Mouse (Mus musculus) heart, adult 8-10 months (tissue): ENCODE data around the gene Gna11. TPM values are rescaled to one million over a fixed set of nuclear protein-coding genes. Genes with fewer than 3 reads are reported as not detected.
A peak's percentile ranks its signal among the peaks of the same experiment; 100 is the strongest.

ENCODE experiments used
- DNase-seq: peaks from one replicate; pipeline ENCODE4 v3.0.0; 2022; ENCODE audit warnings: low spot score
- total RNA-seq, 4 experiments: library from RNA; stranded (reverse); gene quantifications; 2 replicates each; pipeline ENCODE4 v1.2.4; 2022

Gna11 gene
- total RNA-seq = 10 to 100 TPM; 47.7 to 54.1 (median 50.9) TPM

DNA sequence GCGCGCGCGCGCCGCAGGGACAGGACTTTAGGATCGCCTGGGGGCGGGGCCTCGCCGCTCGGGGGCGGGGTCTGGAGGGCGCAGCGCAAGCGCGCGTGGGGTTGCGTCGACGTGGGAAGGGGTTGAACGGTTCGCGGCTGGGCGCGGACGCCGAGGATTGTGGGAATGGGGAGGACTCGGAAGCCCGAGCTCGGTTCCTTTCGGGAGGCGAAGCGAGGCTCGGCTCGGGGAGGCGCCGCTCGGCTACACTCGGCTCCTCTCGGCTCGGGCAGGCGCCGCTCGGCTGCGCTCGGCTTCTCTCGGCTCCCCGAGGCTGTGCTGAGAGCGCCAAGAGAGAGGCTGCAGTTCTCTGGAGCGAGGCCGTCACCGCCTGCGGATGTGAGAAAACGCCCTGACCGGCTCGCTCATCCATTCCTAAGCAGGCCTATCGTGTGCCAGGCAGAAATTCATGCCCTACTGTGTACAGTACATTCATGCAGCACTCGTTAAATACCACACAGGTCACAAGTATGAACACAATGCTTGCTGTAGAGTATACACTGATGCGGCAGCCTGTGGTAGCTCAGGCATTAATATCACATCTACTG, at the start of gene Gna11:
Gene Gna11, minus strand, starts transcription at position 30 of the 587 bp plus-strand sequence.
- peak; percentile 99 for DNase-seq

DNA sequence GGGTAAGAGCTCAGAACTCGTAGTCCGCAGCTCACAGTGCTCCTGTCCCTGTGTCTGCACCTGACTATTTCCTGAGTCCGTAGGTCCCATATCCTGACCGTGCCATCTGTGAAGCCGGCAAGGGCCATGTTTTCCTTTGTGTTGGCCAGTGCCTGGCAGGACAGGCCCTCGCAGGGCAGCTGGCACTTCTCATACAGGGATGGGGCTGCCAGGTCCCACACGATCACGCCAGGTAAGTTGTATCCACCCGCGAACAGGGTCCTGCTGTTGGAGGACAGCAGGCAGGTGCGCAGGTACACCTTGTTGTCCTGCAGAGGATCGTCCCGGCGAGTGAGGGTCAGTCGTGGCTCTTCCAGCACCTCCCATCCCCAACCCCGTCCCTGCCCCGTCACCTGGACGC, 48.9 kb upstream of the Gna11 start:
- DNase-seq = no peak

DNA sequence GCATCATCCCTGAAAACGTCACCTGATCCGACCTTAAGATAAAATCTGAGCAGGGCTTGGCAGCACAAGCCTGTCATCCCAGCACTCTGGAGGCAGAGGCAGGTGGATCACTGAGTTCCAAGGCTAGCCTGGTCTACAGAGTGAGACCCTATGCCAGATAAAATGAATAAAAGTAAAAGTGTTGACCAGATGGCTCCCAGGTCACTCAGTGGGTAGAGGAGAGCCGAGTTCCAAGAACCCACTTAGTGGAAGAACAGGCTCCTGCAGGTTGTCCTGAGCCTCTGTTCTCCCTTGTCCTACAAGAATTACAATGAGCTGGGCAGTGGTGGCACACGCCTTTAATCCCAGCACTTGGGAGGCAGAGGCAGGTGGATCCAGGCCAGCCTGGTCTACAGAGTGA, 48.2 kb upstream of the Gna11 start:
- no peak for DNase-seq

DNA sequence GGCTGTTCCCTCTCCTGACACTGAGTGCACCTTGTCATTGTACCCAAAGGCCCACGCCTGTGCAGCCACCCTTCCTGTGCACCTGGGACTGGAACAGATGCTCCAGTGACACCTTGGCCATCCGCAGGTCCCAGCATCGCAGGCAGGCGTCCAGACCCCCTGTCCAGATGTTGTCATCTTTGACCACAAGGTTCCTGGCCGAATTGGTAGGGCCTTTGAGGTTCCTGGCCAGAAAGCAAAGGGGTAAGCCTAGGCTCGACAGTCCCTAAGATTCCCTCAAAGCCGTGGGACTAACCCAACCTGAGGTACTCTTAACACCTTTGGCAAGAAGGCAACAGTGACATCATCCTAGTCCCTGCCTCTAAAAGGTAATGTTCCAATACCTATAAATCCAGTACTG, 47.6 kb upstream of the Gna11 start:
- no peak for DNase-seq

DNA sequence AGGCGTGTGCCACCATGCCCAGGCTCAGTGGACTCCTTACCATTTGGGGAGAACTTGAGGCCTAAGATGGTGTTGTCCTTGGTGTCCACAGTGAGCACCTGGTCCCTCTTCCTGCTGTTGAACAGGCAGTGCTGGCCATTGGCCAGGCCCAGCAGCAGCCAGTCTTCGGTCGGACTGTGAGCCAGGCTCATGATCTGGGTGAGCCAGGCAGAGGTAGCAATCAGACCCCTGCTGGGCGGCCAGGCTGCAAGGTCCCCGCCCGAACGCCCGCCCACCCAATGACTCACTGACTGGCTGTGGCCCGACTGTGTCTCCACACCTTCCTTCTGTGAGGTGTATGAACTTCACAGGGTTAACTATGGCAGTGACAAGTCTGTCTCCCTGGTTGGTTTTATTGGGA, 46.9 kb upstream of the Gna11 start:
- DNase-seq = no peak

DNA sequence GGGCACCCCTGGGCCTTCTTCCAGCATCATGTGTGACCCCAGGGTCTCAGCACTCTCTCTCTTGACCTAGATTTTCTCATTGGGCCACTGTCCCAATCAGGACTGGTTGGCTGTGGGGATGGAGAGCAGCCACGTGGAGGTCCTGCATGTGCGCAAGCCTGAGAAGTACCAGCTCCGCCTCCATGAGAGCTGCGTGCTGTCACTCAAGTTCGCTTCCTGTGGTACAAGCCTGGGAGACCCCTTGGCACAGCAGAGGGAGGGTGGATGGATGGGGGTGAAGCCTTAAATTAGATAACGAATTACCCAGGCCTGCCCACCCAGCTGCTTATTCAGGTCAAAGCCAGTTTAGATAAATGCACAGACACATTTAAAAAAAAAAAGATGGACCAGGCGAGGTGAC, 43.7 kb upstream of the Gna11 start:
- DNase-seq = no peak

DNA sequence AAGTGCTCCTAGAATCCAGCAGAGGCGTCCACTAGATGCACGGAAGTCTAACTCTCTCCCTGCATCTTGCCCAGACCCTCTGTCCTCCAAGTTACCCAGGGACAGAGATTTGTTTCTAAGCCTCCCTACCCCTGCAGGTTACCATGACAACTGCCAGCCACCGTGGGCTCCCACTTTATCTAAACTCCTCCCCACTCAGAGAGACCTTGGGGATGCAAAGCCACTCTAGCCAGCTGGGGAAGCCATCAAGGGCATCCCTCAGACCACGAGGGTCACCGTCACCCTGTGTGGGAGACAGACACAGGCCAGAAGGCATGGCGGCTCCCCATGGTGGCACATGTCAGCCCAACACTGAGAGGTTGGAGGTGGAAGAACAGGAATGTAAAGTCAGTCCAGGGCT, 38.4 kb upstream of the Gna11 start:
- no peak for DNase-seq

DNA sequence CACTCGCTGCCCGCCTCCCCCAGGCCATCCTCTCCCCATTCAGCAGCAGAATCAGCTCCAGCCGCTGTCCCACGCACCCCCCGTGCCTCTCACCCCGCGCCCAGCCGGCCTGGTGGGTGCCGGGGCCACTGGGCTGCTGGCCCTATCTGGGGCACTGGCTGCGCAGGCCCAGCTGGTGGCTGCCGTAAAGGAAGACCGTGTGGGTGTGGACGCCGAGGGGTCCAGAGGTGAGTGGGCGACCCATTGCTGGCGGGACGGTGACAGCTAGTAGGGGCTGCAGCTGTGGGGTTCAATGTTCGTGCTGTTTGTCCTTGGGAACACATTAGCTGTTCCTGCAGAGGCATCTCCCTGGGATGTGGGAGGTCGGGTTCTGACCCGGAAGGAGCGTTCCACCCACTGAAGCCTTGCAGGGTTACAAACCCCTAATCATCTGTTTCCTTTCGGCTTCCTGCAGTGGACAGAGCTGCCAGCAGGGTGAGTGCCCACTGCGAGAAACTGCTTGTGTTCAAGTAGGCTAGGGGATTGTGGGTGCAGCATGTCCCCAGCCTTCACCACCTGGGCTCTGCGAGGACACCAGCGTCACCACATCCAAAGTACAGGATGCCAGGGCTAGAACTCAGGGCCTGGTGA, 35.6 kb upstream of the Gna11 start:
- DNase-seq = no peak

DNA sequence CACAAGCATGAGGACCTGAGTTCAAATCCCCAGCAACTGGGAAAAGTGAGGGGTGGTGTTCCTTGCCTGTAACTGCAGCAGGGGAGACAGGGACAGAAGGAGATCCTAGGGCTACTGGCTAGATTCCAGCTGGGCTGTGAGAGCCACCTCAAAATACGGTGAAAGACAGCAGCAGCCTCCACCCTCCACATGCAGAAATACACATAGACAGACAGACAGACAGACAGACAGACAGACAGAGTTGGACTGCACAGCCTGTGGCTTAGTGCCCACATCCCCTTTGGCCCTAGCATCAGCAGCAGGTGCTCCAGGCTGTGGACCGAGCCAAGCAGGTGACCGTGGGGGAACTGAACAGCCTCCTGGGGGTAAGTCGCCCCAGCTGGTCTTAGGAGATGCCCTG, 35.0 kb upstream of the Gna11 start:
- DNase-seq = no peak

DNA sequence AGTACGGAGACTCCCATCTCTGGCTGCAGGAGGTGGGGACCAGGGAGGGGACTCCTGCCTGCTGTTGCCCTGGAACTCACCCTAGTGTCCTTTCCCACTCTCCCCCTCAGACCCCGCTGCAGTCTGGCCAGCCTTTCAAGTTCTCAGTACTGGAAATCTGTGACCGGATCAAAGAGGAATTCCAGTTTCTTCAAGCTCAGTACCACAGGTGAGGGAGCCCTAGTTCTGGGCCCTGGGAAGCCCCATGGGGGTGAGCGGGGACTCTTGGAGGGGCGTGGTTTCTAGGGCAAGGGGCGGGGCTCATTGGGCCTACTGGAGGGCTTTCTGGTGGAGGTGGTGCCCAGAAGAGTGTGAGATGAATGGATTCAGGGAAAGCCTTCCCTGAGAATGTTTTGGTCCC, 30.7 kb upstream of the Gna11 start:
- DNase-seq = no peak

DNA sequence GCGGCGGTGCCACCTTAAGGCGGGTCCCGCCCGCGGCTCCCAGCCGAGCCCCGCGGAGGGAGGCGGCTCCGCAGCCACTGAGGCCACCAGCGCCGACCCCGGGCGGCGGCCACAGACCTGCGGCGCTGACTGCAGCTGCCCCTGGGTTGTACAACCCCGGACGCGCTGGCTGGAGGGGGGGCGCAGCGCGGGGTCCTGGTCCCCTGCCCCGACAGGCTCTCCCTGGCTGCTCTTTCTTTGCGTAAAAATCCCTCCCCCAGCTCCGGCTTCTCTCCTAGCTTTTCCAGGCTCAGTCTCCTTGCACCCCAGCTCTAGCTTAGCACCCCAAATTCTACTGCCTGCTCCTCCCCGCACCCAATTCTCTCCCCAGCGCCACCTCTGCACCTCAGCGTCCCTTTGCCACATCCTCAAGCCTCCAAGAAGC, 30.2 kb upstream of the Gna11 start:
- DNase-seq = no peak

DNA sequence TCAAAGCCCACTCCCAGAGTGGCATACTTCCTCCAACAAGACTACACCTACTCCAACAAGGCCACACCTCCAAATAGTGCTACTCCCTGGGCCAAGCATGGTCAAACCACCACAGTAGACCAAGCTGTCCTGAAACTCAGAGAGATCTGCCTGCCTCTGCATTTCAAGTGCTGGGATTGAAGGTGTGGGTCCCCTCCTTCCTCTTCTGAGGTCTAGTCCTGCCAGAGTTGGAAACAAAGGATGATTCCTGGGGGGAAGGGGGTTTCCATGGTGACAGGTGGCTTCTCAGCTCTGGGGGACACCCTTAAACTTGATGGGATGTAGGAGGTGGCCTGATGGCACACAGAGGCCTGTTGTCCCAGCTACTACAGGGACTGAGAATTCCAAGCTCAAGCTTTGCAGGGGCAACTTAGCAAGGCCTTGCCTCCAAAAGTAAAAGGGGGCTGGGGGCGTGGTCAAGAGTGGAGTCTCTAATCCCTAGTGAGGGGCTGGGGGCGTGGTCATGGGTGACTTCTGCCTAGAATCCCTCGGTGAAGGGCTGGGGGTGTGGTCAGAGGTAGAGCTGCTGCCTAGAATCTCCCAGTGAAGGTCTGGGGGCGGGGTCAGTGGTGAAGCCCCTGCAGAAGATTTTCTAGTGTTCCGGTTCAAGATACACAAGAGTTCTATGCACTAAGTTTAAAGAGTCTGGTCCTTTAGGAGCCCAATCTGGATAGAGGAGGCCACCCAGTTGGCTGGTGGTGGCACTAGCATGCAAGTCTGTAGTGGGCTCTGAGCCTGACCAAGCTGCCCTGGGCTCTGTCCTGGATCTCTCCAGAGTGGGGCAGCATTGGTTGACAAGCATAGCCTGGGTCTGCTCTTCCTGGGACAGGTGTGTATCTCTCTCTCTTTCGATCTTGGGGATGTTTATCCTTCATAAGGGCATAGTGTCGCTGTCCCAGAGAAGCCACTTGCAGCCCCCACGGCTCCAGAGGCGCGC, 29.4 kb upstream of the Gna11 start, which contains the start of gene Tle2:
Gene Tle2, plus strand, starts transcription at position 481 of the 976 bp plus-strand sequence.
- DNase-seq = no peak

DNA sequence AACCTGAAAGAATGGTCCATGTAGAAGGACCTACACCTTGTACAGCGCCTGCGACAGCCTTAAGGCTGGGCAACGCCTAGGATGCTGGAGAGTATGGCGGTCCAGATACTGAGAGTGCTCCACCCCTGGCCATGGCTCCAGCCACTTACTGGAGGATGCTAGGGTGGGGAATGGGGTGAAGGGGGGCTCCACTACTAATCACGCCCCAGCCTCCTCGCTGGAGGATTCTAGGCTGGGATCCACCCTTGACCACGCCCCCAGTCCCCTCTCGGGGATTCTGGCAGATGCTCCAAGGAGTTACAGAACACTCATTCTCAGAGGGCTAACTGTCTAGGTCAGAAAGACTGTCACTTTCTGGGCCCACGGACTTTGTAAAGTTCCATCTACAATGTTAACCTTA, 28.0 kb upstream of the Gna11 start:
- DNase-seq = peak; percentile 70

DNA sequence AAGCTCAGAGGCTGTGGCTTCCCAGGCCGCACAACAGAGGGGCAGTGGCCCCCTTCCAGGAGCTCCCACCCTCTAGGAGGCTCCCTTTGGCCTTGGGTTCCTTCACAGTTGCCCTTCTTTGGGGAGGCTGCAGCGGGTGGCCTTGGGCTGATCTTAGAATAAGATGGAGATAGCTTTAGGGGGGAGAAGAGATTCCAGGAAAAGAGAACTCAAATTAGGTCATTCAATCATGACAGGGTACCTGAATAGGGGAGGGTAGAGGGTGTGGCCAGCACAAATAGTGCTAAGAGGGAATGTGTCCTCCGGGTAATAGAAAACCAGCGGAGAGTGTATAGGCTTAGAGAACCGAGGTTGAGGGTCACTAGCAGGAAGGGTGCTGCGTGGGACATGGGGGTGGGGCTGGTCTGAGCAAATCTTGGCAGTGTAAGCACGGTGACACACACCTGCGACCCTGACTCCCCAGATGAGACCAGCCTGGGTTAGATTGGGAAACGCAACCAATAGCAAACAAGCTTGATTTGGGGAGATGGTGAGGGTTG, 27.2 kb upstream of the Gna11 start:
- no peak for DNase-seq

DNA sequence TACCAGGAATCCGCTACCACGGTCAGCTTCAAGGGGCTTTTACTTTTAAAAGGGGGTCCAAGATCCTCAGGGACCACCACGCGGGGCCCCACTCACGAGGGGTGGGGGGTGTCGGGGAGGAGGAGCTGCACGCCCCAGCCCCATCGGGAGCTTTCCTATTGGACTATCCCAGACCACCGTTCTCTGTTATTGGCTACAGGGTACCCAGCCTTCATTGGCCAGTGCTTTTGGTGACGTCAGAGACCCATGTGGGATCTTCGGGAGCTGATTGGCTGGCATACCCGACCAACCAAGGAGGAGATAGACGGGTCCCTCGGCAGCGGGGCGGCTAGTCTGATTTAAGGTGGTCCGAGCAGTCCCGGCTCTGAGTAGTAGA, 26.5 kb upstream of the Gna11 start:
- peak; percentile 100 for DNase-seq

DNA sequence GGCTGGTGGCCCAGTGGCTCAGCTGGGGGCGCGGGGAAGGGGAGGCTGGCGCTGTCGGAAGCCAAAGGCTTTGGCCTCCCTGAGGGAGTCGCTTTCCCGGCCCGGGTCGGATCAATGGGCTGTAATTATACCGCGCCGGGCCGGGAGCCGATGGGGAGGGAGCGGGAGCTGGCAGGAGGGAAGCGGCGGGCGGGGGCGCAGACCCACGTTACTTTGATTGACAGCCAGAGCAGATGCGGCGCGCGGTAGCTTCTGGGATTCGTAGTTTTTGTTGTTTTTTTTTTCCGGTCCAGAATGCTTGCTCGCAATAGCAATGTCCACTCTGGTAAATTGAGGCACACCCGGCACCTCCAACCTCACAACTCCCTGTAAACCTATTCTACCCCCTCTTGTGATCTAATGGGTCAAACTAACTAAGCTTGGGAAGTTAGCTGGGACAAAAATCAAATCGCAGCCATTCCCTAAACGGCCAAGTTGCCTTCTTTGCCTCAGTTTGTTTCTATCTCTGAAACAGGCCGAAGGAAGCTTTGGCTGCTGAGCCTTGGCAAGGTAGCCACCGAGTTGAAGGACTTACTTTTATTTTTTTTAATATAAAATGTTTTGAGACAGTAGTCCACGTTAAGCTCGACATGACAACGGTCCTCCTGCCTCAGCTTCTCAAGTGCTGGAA, 26.0 kb upstream of the Gna11 start:
- DNase-seq = peak; percentile 91

DNA sequence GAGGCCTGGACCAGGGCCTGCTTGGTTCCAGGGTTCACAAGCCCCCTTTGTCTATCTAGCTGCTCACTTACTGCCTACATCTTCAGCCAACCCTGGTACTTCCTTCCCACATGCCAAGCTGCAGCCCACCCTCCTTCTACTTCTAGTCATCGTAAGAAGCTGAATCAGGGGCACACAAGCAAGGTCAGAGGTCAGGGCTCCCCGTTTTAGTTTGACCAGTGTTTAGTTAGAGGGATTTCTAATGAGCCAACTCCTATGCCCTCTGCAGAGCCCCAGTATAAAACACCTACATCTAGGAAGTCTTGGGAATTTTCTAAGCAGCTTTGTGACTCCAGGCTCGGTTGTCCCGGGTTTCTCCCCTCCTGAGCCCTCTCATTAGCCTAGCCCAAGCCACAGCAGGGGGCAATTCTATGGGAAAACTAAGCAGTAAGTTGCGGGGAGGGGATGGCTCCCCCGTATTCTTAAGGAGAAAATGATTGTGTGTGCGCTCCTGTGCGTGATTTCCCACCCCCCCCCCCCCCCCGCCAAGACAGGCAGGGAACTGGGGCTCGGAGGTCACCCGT, 25.3 kb upstream of the Gna11 start:
- DNase-seq = no peak

DNA sequence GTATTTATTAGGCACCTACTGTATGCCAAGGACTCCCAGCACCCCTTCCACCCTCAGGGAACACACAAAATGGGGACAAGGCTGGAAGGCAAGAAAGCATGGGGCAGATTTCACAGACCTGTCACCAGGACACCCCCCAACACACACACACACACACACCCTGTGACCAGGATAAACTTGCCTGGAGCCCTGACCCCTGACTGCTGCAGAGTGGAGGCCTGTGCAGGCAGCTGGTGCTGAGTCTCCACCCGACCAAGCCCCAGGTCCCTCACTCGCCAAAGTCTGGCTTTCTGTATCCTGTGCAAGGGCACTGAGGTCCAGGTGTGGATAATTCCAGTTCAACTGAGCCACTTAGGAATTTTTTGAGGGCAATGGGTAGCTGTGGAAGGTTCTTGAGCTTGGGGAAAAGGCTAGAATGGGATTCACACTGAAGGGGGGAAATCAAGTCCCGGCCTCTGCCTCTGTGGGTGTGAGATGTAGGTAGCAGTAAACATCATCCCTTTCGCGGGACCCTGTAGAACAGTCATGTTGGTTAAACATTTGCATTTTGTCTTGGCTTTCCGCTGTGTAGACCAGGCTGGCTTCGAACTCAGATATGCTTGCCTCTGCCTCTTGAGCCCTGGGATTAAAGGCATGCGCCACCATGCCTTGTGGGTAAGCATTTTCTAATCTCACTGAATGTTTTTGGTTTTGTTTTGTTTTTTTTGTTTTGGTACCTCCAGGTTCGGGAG, 24.7 kb upstream of the Gna11 start:
- DNase-seq = no peak

DNA sequence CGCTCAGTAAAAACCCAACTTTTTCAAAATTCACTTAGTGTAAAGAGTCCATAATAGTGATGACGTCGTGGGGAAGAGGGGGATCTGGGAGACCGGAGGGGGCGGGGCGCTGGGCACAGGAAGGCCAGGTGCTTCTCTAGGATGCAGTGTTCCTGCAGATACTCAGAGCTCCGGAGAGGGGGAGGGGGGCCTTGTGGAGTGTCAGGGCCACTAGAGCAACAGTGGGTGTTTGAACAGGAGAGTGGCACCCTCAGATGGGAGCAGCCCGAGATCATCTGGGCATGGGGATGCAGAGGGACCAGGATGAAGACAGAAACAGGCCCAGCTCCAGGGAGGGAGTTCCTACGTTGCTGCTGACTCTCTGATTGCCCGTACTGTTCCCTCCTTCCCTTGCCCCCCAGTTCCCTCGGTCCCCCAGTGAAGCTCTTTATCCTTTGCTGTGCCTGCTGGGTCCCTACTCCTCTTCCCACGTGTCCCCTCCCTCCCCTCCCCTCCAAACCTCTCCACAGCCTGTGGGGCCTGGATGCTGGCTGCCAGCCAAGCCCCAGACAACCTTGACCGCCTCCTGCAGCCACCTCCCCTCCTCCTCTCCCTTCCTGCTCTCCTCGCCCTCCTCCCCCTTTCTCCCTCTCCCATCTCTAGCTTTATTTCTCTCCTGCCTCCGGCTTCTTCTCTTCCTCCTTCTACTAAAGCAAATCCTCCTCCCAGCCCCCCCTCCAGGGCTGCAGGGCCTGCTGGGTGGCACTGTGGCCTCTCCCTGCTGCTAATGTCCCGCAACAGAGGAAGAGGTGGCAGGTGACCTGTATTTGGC, 23.6 kb upstream of the Gna11 start:
- no peak for DNase-seq
